Mouse (Mus musculus): Measurements from ENCODE around the gene Nbl1.

DNA sequence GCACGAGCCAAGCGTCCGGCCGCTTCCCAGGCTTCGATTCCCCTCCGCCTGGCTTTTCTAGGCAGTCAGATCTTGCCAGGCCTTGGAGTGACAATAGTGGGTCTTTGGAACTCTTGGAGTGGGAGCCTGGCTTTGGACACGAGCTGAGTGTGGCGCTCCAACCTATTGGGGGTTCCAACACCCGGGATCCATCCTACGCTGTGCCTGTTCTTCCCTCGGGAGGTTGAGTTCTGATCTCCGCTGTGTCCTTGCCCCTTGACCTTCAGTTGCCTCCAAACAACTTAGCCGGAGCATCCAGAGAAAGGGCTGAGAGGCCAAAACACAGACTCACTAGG, 370 bp upstream of the Nbl1 start:
- no peak for TF ChIP-seq TAL1 (IDR thresholded peaks at IDR 0.05; ENCODE audit: low read length)
- no peak for TF ChIP-seq GATA1 (IDR thresholded peaks at IDR 0.05; ENCODE audit: low read length)
